Mouse (Mus musculus) brain, adult 2 months (tissue): ENCODE measurements around the gene Msn.
"Not testable (repeated sequence)": the region's sequence is repeated elsewhere in the genome, so short reads cannot be mapped to it uniquely, and the experiment has no call there.

ENCODE experiments used
- DNase-seq: peaks from one replicate; pipeline ENCODE4 v3.0.0; 2011; ENCODE audit warnings: low read depth, low spot score

Gene Msn

GRCm38 (mm10) chrX:96144960-96145488, 49.2 kb downstream of the Msn start:
- peak; percentile 15 for DNase-seq

- no peak for DNase-seq
Measured at GRCm38 (mm10) chrX:96148217-96148616, 52.4 kb downstream of the Msn start.

- no peak for DNase-seq
Measured at GRCm38 (mm10) chrX:96153362-96153761, 57.5 kb downstream of the Msn start.

- DNase-seq, result no peak
Measured at GRCm38 (mm10) chrX:96157936-96158335, 62.1 kb downstream of the Msn start.

GRCm38 (mm10) chrX:96162571-96162970, 66.7 kb downstream of the Msn start:
- DNase-seq, result peak; percentile 21

- peak; percentile 72 for DNase-seq
Measured at GRCm38 (mm10) chrX:96171645-96172388, 76.0 kb downstream of the Msn start.

GRCm38 (mm10) chrX:96178437-96178836, 82.6 kb downstream of the Msn start:
- peak; percentile 47 for DNase-seq

- no peak for DNase-seq
Measured at GRCm38 (mm10) chrX:96184100-96184732, 88.4 kb downstream of the Msn start.

GRCm38 (mm10) chrX:96205143-96205542, 109.3 kb downstream of the Msn start:
- not testable (repeated sequence) for DNase-seq

GRCm38 (mm10) chrX:96206872-96207271, 111.0 kb downstream of the Msn start:
- DNase-seq, result no peak

GRCm38 (mm10) chrX:96218088-96218487, 122.2 kb downstream of the Msn start:
- DNase-seq, result no peak
